Mouse (Mus musculus): ENCODE data around the gene A230050P20Rik. TPM values are rescaled to one million over a fixed set of nuclear protein-coding genes. Genes with fewer than 3 reads are reported as not detected.

The A230050P20Rik gene
- polyA plus RNA-seq, 1 experiment from 2014 or later: 2.7 TPM

DNA sequence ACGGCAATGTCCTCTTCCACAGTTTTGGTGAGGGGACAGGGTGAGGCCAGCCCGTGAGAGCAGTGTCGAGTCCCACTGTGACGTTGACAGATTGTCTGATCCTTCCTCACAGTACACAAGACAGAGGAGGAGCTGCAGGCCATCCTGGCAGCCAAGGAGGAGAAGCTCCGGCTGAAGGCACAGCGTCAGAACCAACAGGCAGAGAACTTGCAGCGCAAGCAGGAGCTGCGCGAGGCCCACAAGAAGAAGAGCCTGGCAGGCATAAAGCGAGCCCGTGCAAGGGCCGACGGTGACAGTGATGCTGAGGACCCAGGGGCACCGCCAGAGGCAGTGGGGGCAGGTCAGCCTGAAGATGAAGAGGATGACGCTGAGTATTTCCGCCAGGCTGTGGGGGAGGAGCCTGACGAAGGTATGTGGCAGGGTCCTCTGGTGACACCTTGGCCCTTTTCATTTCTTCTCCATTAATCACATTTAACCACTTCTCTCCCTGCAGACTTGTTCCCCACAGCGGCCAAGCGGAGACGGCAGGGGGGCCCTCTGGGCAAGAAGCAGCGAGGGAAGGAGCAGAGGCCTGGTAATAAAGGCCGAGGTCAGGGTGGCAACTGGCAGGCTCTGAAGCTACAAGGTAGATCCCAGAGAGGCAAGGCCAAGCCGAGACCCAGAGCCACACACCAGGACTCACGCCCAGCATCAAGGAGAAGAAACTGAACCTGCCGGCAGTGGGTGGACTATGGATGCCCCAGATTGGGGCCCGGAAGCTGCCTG, 23.1 kb downstream of the A230050P20Rik start:
- H3K4me1 ChIP-seq (replicated peaks): peaks cover 17% of the 10 kb centered on the region
- H3K36me3 ChIP-seq: peaks cover 74% of the 10 kb centered on the region
- no peak overlapping the region for H3K27ac ChIP-seq (replicated peaks)
- ATAC-seq (ENCODE audit: low read depth): no peak
- WGBS: 79% methylated on average over 26 of the region's 26 CpGs
- no peaks in the 10 kb centered on the region for H3K9me3 ChIP-seq
- H3K4me2 ChIP-seq: no peak overlapping the region
- no peaks in the 10 kb centered on the region for H3K27me3 ChIP-seq
- no peak overlapping the region for H3K9ac ChIP-seq
- H3K4me3 ChIP-seq: no peak overlapping the region

DNA sequence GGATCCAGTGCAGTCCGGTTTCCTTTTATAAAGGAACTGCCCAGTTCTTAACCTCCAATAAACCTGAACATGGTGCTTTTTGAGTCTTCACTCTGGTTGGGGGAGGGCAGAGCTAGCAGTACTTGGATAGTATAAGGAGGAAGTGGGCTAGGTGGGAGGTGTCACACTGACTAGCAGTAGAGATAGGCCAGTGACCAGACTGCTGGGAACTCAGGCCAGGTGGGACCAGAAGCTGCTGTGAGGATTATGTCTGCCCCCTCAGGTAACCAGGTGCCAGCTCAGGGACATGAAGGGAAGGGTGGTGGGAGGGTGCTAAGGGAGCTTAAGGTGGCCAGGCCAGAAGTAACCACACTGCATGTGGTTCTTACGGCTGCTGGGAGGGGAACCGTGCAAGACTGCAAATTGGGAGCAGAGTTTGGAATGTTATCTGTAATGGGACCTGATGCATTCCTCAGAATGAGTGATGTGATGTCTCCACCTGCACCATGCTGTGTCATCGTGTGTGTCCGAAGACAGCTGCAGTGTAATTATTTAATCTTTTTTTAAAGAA, 23.7 kb downstream of the A230050P20Rik start:
- H3K4me3 ChIP-seq: no peak overlapping the region
- H3K27me3 ChIP-seq: no peaks in the 10 kb centered on the region
- no peak for ATAC-seq (ENCODE audit: low read depth)
- no peak overlapping the region for H3K4me2 ChIP-seq
- WGBS: 76% methylated on average over 5 of the region's 5 CpGs
- no peak overlapping the region for H3K9ac ChIP-seq
- no peaks in the 10 kb centered on the region for H3K9me3 ChIP-seq
- H3K36me3 ChIP-seq: peaks cover 80% of the 10 kb centered on the region
- H3K27ac ChIP-seq (replicated peaks): no peak overlapping the region
- peaks cover 20% of the 10 kb centered on the region for H3K4me1 ChIP-seq (replicated peaks)

DNA sequence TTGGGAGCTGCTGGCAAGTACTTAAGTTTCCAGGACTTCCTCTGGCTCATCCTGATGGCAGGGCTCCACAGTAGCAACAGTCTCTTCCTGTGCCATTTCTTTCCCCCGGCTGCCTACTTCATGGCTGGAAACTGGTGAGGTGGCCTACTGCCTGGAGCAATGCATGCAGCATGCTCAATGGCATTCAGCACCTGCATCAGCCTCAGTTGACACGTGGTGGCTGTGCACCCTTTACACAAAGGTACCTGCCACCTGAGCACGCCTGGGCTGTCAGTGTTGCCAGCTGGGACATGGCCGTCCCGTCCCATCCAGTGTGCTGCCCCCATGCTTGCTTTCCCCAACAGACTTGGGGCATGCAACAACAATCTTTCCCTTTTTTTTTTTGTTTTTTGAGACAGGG, 24.6 kb downstream of the A230050P20Rik start:
- H3K4me2 ChIP-seq: no peak overlapping the region
- H3K27ac ChIP-seq (replicated peaks): no peak overlapping the region
- no peak overlapping the region for H3K4me3 ChIP-seq
- no peak for ATAC-seq (ENCODE audit: low read depth)
- H3K4me1 ChIP-seq (replicated peaks): peaks cover 26% of the 10 kb centered on the region
- H3K36me3 ChIP-seq: peaks cover 81% of the 10 kb centered on the region
- H3K27me3 ChIP-seq: no peaks in the 10 kb centered on the region
- no peak overlapping the region for H3K9ac ChIP-seq
- no peaks in the 10 kb centered on the region for H3K9me3 ChIP-seq
- 64% methylated on average over 5 of the region's 5 CpGs for WGBS

DNA sequence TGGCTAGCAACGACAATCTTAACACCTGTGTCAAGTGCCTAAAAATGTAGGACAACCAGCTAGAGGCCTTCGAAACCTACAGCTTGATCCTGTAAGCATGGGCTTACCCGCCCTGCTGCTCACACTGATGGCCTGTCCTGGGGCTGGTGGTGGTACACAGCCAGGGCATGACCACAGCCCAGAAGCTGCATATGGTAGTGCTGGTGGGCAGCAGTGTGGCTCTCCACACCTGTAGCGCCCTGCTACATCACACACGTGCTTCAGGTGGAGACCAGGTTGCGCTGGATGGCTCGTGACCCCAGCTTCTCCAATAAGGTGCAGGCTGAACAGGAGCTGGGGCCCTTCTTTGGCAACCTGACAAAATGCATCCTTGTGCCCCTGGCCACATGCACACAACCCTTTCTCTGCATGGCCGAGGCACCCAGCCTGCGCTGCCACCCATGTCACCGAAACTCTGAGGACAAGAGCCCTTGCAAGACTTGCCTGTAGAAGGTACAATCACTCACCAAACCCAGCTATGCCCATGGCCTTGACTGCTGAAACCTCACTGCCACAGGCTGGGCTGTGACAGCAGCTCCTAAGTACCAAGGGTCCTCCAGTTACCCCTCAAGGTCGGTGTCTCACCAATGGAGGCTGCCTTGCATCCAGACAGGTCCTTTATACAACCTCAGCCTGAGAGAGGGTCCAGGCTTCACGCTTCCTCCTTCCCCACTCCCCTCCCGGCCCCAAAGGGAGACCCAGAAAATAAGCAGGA, 25.3 kb downstream of the A230050P20Rik start:
- no peak for ATAC-seq (ENCODE audit: low read depth)
- Histone ChIP-seq H3K27me3 (no peaks in the 10 kb centered on the region), H3K4me3 (no peak overlapping the region), H3K9ac (no peak overlapping the region), H3K4me2 (no peak overlapping the region), H3K9me3 (no peaks in the 10 kb centered on the region), H3K4me1 (replicated peaks) (peaks cover 25% of the 10 kb centered on the region), H3K27ac (replicated peaks) (no peak overlapping the region), H3K36me3 (peaks cover 81% of the 10 kb centered on the region)
- WGBS: 87% methylated on average over 13 of the region's 13 CpGs

DNA sequence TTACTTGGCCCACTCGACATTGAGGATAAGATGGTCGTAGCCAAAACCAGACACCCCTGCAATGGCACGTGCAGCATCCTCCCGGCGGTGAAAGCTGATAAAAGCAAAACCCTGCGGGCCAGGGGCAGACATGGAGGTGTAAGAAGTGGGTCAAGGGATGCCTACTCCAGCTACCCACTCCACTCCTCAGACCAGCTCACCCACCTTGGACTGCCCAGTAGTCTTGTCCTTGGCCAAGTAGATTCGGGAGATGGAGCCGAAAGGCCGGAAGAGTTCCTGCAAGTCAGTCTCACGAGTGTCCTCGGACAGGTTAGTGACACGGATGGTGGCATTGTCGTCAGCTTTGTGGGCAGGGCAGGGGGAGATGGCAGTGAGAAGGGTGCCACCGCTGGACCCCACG, 26.2 kb downstream of the A230050P20Rik start:
- H3K4me1 ChIP-seq (replicated peaks): peaks cover 19% of the 10 kb centered on the region
- H3K27me3 ChIP-seq: no peaks in the 10 kb centered on the region
- 93% methylated on average over 15 of the region's 15 CpGs for WGBS
- ATAC-seq (ENCODE audit: low read depth): no peak
- peaks cover 76% of the 10 kb centered on the region for H3K36me3 ChIP-seq
- no peak overlapping the region for H3K4me3 ChIP-seq
- no peak overlapping the region for H3K4me2 ChIP-seq
- H3K9ac ChIP-seq: no peak overlapping the region
- no peaks in the 10 kb centered on the region for H3K9me3 ChIP-seq
- no peak overlapping the region for H3K27ac ChIP-seq (replicated peaks)

DNA sequence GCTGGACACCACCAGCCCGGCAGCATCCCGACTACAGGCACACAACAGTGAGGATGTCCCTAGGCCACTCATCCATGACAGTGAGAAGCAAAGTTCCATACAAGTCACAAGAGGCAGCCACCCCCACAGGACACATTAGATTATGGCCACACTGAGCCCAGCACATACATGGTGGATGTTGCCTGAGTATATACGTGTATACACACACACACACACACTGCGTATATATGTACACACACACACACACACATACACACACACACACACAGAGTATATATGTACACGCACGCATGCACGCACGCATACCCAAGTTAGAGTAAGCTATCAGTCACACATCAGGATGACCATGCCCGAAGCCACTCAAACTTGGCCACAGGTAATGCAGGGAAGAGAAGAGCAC, 26.9 kb downstream of the A230050P20Rik start:
- Histone ChIP-seq H3K27me3 (no peaks in the 10 kb centered on the region), H3K9me3 (no peaks in the 10 kb centered on the region)
- ATAC-seq (ENCODE audit: low read depth): no peak

DNA sequence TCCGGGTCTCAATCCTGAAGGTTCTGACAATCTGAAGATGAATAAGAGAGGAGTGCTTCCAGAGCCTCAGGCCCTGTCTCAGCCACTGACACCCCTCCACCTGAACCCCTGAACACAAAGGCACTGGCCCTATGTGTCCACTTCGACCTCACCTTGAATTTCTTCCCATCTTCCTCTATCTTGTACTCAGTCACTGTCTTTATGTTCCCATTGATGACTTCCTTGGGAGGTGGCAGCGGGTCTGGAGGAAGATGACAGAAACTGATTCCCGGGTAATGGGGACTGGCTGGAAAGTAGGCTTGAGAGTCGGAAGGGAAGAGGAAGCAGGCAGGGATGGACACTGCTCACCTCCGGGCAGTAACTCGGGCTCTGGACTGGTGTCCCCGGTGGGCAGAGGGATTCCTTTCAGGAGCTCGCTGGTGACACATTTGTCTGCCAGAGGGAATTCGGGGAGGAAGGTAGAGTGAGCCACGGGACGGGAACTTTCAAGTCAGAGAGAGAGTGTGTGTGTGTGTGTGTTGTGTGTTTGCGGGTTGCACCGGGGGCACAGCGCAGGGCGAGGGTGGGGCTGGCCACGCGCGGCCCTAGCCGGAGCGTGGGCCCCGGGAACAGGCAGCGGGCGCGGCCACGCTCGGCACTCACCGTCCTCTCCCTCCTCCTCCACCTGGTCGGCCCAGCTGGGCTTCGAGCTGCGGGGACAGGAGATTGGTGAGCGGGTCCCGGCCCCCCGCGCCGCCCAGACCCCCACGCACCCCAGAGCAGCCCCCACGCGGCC, 29.5 kb downstream of the A230050P20Rik start:
- Histone ChIP-seq H3K4me1 (replicated peaks) (peaks cover 18% of the 10 kb centered on the region), H3K4me2 (peak overlapping the region; percentile 100), H3K27ac (replicated peaks) (peak overlapping the region; percentile 43; the same call in 1 of the 2 replicates), H3K27me3 (no peaks in the 10 kb centered on the region), H3K4me3 (peak overlapping the region; percentile 94), H3K9me3 (no peaks in the 10 kb centered on the region), H3K36me3 (peaks cover 43% of the 10 kb centered on the region), H3K9ac (peak overlapping the region; percentile 94)
- ATAC-seq (ENCODE audit: low read depth): peak; percentile 59
- 6% methylated on average over 30 of the region's 39 CpGs for WGBS

More for the DNA sequence above, 26.9 kb downstream of the A230050P20Rik start:
- whole genome bisulfite sequencing: 94% methylated on average over 9 of the region's 9 CpGs
- H3K9ac ChIP-seq: no peak overlapping the region
- no peak overlapping the region for H3K27ac ChIP-seq (replicated peaks)
- peaks cover 69% of the 10 kb centered on the region for H3K36me3 ChIP-seq
- peaks cover 18% of the 10 kb centered on the region for H3K4me1 ChIP-seq (replicated peaks)
- no peak overlapping the region for H3K4me3 ChIP-seq
- H3K4me2 ChIP-seq: no peak overlapping the region

DNA sequence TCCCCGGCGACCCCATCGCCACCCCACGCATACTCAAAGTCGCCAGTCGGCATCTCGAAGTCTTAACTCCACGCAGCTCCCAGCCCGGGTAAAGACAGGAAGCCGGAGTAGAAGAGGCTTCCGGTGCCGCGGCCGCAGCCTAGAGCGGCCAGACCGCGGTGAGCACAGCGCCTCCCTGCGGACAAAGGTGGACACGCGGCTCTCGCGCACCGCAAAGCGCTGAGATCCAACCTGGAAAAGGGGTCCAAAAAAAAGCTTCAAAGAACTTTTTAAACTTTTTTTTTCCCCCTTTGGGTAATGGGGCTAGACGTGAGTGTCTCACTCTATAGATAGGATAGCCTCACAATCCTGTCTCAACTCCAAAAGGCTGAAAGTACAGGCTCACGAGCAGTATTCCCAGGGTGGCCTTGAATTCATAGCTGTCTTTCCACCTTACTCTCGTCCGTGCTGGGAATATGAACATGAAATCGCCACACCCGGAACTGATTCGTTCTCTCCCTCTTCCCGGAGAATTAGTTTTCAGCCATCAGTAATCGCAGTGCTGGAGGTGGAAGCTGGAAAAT, 30.1 kb downstream of the A230050P20Rik start, which contains the start of gene Eif3g:
Eif3g (minus strand) TSS at position 113 of the 563 bp plus-strand sequence.
- 3% methylated on average over 34 of the region's 34 CpGs for WGBS
- Histone ChIP-seq H3K36me3 (peaks cover 36% of the 10 kb centered on the region), H3K9ac (peak within 1 kb of the TSS; percentile 94), H3K4me3 (peak within 1 kb of the TSS; percentile 94), H3K9me3 (no peaks in the 10 kb centered on the region), H3K4me2 (peak within 1 kb of the TSS; percentile 100), H3K27me3 (no peaks in the 10 kb centered on the region), H3K27ac (replicated peaks) (peak within 1 kb of the TSS; percentile 43; the same call in 1 of the 2 replicates), H3K4me1 (replicated peaks) (peaks cover 18% of the 10 kb centered on the region)
- ATAC-seq (ENCODE audit: low read depth): peak; percentile 86

DNA sequence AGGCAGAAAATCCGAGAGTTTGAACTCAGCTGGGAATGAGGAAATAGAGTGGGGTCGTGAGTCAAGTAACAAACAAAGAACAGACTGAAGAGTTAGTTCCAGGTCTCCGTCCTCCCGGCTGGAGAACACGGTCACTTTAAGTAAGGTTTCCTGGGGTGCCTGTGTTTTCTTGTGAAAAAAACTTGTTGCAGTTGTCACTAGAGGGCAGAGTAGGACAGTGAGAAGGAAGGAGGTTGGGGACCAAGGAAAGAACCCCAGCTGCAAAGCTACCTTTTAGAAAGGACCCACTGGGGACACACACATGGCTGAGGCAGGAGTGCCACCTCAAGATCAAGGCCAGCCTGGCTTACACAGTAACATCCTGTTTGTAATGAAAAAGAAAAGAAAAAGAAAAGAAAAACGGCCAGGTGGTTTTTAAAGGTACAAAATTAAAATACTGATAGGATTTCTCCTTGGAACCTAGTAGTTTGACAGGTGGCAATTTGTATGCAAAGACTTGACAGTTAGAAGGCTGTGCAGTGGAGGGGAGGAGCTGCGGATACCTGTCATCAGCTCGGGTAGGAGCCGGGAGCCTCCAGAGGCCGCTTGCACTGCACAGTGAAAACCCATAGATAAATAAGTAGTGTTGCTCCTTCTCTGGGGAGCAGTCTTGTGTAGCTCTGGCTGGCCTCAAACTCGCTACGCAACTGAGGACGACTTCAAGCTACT, 33.2 kb downstream of the A230050P20Rik start:
- Histone ChIP-seq H3K9ac (no peak overlapping the region), H3K9me3 (no peaks in the 10 kb centered on the region), H3K27me3 (no peaks in the 10 kb centered on the region), H3K36me3 (peaks cover 32% of the 10 kb centered on the region), H3K4me3 (no peak overlapping the region), H3K4me1 (replicated peaks) (peaks cover 18% of the 10 kb centered on the region), H3K27ac (replicated peaks) (no peak overlapping the region), H3K4me2 (no peak overlapping the region)
- 16% methylated on average over 13 of the region's 13 CpGs for WGBS
- ATAC-seq (ENCODE audit: low read depth): no peak

DNA sequence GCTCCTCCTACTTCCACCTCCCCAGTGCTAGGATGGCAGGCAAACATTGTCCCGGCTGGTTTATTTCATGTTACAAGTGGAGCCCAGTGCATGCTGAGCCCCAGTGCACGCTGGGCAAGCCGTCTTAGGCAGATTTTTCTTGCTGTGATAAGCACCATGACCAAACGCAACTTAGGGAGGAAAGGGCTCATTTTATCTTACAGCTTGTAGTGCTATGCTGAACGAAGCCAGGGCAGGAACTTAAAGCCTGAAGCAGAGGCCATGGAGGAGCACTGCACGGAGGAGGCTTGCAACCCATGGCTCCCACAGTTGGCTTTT, 33.7 kb downstream of the A230050P20Rik start:
- Histone ChIP-seq H3K4me3 (no peak overlapping the region), H3K36me3 (peaks cover 32% of the 10 kb centered on the region), H3K27ac (replicated peaks) (no peak overlapping the region), H3K4me2 (no peak overlapping the region), H3K9ac (no peak overlapping the region), H3K27me3 (no peaks in the 10 kb centered on the region), H3K4me1 (replicated peaks) (peaks cover 13% of the 10 kb centered on the region), H3K9me3 (no peaks in the 10 kb centered on the region)
- 40% methylated on average over 6 of the region's 6 CpGs for WGBS
- ATAC-seq (ENCODE audit: low read depth): no peak

DNA sequence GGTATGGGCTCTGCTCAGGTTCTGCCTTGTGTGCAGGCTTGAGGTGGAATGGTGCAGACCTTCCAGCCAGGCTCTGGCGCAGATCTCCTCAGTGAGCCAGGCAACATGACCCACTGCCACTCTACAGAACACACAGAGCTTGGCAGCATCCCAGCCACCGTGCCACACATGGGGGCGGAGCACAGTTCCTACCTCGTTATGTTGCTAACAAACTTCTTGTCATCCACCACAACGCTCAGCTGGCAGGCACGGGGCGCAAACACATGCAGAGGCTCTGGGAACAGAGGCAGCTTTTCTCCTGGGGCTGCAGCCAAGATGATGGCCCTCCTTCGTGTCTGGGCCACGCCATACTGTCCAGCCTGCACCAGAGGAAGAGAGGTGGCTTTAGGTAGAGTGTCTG, 41.5 kb downstream of the A230050P20Rik start:
- WGBS: 97% methylated on average over 9 of the region's 9 CpGs
- Histone ChIP-seq H3K4me1 (replicated peaks) (no peaks in the 10 kb centered on the region), H3K9me3 (no peaks in the 10 kb centered on the region), H3K27ac (replicated peaks) (no peak overlapping the region), H3K27me3 (no peaks in the 10 kb centered on the region), H3K4me2 (no peak overlapping the region), H3K4me3 (no peak overlapping the region), H3K36me3 (peaks cover 100% of the 10 kb centered on the region), H3K9ac (no peak overlapping the region)
- no peak for ATAC-seq (ENCODE audit: low read depth)
